Comparison of ENCODE assay signal across 9 mouse cellular contexts in the genomic region with DNA sequence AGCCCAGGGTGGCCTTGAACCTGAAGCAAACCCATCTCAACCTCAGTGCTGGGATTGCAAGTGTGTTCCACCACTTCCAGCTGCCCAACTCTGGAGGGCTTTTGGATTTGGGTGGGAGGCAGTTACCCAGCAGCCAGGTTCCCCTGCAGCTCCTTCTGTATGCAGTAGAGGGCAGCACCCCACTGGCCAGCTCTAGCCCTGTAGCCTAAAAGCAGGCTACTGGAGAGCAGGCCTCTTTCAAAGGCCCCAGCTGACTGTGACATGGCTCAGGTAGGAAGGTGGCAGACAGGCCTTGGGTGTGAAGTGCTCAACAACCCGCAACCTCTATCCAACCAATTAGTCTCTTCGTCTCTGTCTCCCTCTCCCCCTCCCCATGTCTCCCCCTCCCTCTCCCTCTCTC. TPM values are rescaled to one million over a fixed set of nuclear protein-coding genes. Genes with fewer than 3 reads are reported as not detected.
DNase-seq lines count a peak whose midpoint lies in the region; TF ChIP-seq lines count a peak whose summit lies in the region.
"Had no signal": no experiment of that assay in that cellular context is flagged by ENCODE, and none has a peak within 500 bp of the region (broad histone marks: within the 10 kb centered on the region; RNA-seq: fewer than 3 reads in every experiment).

No protein-coding gene starts in this region.

- H3K79me2 ChIP-seq in liver, adult 2 months (ENCODE audit: control insufficient read depth, insufficient read depth, low read length): no peaks in the 10 kb centered on the region

- TF ChIP-seq CTCF in testis, adult 2 months (IDR thresholded peaks at IDR 0.05; ENCODE audit: control insufficient read depth, insufficient read depth, insufficient replicate concordance, low read depth, low read length): peak; percentile 66; the same call in 1 of the 2 replicates
- TF ChIP-seq CTCF in liver, adult 2 months (IDR thresholded peaks at IDR 0.05; ENCODE audit: low read depth, low read length): peak; percentile 96

- no peak overlapping the region for H3K9ac ChIP-seq in liver, adult 2 months (ENCODE audit: low read depth, low read length)
- H3K9ac ChIP-seq: embryonic facial prominence, embryonic 13.5 days had no signal

- no peaks in the 10 kb centered on the region for H3K4me1 ChIP-seq in testis, adult 2 months (ENCODE audit: control insufficient read depth, insufficient read depth, low read length)
- H3K4me1 ChIP-seq in liver, adult 2 months (ENCODE audit: control insufficient read depth, insufficient read depth, low read length): peaks cover 4% of the 10 kb centered on the region; the same call in 1 of the 2 replicates
- H3K4me1 ChIP-seq: embryonic facial prominence, embryonic 13.5 days had no signal

- H3K27ac ChIP-seq in testis, adult 2 months (ENCODE audit: control insufficient read depth, insufficient read depth, low read depth, low read length): no peak overlapping the region
- H3K27ac ChIP-seq in liver, adult 2 months (replicated peaks; ENCODE audit: insufficient read depth, low read depth, low read length): no peak overlapping the region
- H3K27ac ChIP-seq: embryonic facial prominence, embryonic 13.5 days had no signal

- 67% methylated on average over 2 of the region's 2 CpGs for WGBS in liver, adult 2 months

- intact Hi-C loops in gastrocnemius, postnatal 36 days (cut with DNase I): loop anchor here (2.0 to 5.0 kb wide), 2 partner anchors 63 to 160 kb away; no protein-coding TSS in a partner anchor

- H3K4me3 ChIP-seq in testis, adult 2 months (ENCODE audit: control insufficient read depth, low read depth, low read length): no peak overlapping the region
- no peak overlapping the region for H3K4me3 ChIP-seq in liver, adult 2 months (ENCODE audit: insufficient read depth, low read depth, low read length)
- H3K4me3 ChIP-seq: embryonic facial prominence, embryonic 13.5 days had no signal

- H3K36me3 ChIP-seq in testis, adult 2 months (ENCODE audit: control insufficient read depth, insufficient read depth, low read length): peaks cover 4% of the 10 kb centered on the region
- H3K36me3 ChIP-seq in liver, adult 2 months (ENCODE audit: control insufficient read depth, insufficient read depth, low read length): peaks cover 3% of the 10 kb centered on the region; the same call in 1 of the 2 replicates

- no peak for DNase-seq in testis, postnatal 14 days (ENCODE audit: low spot score)
- DNase-seq in embryo, embryonic 10.5 days (ENCODE audit: low spot score): peak; percentile 68
- peak; percentile 44 to 46 for DNase-seq in gastrocnemius, postnatal 36 days
- peak; percentile 71 for DNase-seq in kidney, adult 9 months
- peak; percentile 49 for DNase-seq in liver, adult 2 months (ENCODE audit: extremely low read depth, low read depth, low spot score)
- peak; percentile 66 for DNase-seq in naive thymus-derived CD4-positive, alpha-beta T cell, adult 2 months (ENCODE audit: low read depth)
- DNase-seq in spleen, postnatal 4 days (ENCODE audit: low spot score in 2 of 2): peak; percentile 54 to 80

- H3K27me3 ChIP-seq in testis, adult 2 months (ENCODE audit: control insufficient read depth, insufficient read depth, low read length): no peaks in the 10 kb centered on the region
- no peaks in the 10 kb centered on the region for H3K27me3 ChIP-seq in liver, adult 2 months (ENCODE audit: control insufficient read depth, insufficient read depth, low read length)
- H3K27me3 ChIP-seq: embryonic facial prominence, embryonic 13.5 days had no signal

- TF ChIP-seq POLR2A in testis, adult 2 months (IDR thresholded peaks at IDR 0.05; ENCODE audit: control insufficient read depth, low read depth, low read length): no peak
- TF ChIP-seq POLR2A in liver, adult 2 months (IDR thresholded peaks at IDR 0.05; ENCODE audit: extremely low read depth, insufficient read depth, low read length): no peak

RNA-seq across cellular contexts. Expression of a gene that starts 9.2 kb away (rescaled TPM):
- 4.1 and 4.4 TPM in 2 replicates for polyA plus RNA-seq in testis, adult 2 months (2012; rRNA removed)
- total RNA-seq in gastrocnemius, postnatal 36 days (2021): 1 to 10 TPM; 3.3 to 4.6 TPM
- total RNA-seq in liver, adult 2 months (2014; rRNA removed): 1.7 and 1.8 TPM in 2 replicates
- polyA plus RNA-seq in liver, adult 2 months (2012; rRNA removed): 2.4 and 3.9 TPM in 2 replicates

RNA-seq across cellular contexts. Expression of a gene that starts 9.3 kb away (rescaled TPM):
- 24.6 and 24.7 TPM in 2 replicates for polyA plus RNA-seq in testis, adult 2 months (2012; rRNA removed)
- total RNA-seq in gastrocnemius, postnatal 36 days (2021): 10 to 100 TPM; 57.2 to 61.2 TPM
- 35.2 and 41.1 TPM in 2 replicates for total RNA-seq in liver, adult 2 months (2014; rRNA removed)
- polyA plus RNA-seq in liver, adult 2 months (2012; rRNA removed): 45.2 and 46.8 TPM in 2 replicates

RNA-seq across cellular contexts. Expression of a gene that starts 30.1 kb away (rescaled TPM):
- 17.6 and 18.9 TPM in 2 replicates for polyA plus RNA-seq in testis, adult 2 months (2012; rRNA removed)
- 10 to 100 TPM; 11.7 to 19.0 TPM for total RNA-seq in gastrocnemius, postnatal 36 days (2021)
- 162 and 234 TPM in 2 replicates for total RNA-seq in liver, adult 2 months (2014; rRNA removed)
- polyA plus RNA-seq in liver, adult 2 months (2012; rRNA removed): 182 and 211 TPM in 2 replicates
